Mouse (Mus musculus) embryonic facial prominence, embryonic 11.5 days (tissue): ENCODE measurements around the gene Crybb1. TPM values are rescaled to one million over a fixed set of nuclear protein-coding genes. Genes with fewer than 3 reads are reported as not detected.

Experiments used
- ATAC-seq: fragments of 200-750 bp; cut with Nextera tagmentation; replicated peaks from 2 replicates; pipeline ENCODE4 v1.8.0; 2017; ENCODE audit warnings: low read depth; ENCODE audit not compliant: insufficient number of reproducible peaks, low FRiP score, low TSS enrichment
- DNase-seq: peaks from one replicate; pipeline ENCODE4 v3.0.0-alpha.2; 2015; ENCODE audit warnings: low spot score
- H3K27ac ChIP-seq: fragments of 300-500 bp; sonication (generic); replicated peaks from 2 replicates; pipeline ENCODE4 v1.5.1; 2014; ENCODE audit warnings: mild to moderate bottlenecking, low read depth, low read length, control low read depth
- H3K27me3 ChIP-seq: fragments of 300-500 bp; sonication (generic); 2 replicates; pipeline ENCODE4 v1.6.1; 2014; ENCODE audit warnings: mild to moderate bottlenecking, low read length, moderate library complexity, mixed read lengths; ENCODE audit not compliant: control insufficient read depth, insufficient read depth
- H3K36me3 ChIP-seq: fragments of 300-500 bp; sonication (generic); replicated peaks from 2 replicates; pipeline ENCODE4 v1.6.1; 2014; ENCODE audit warnings: low read depth, mild to moderate bottlenecking, low read length, moderate library complexity, mixed read lengths; ENCODE audit not compliant: control insufficient read depth, insufficient read depth
- H3K4me1 ChIP-seq: fragments of 300-500 bp; sonication (generic); 2 replicates; pipeline ENCODE4 v1.6.1; 2014; ENCODE audit warnings: low read length, mixed read lengths; ENCODE audit not compliant: control insufficient read depth, insufficient read depth
- H3K4me2 ChIP-seq: fragments of 300-500 bp; sonication (generic); 2 replicates; pipeline ENCODE4 v1.6.1; 2014; ENCODE audit warnings: low read depth, mild to moderate bottlenecking, control low read depth, low read length, moderate library complexity
- H3K4me3 ChIP-seq: fragments of 300-500 bp; sonication (generic); 2 replicates; pipeline ENCODE4 v1.5.1; 2014; ENCODE audit warnings: low read depth, low read length, control low read depth
- H3K9ac ChIP-seq: fragments of 300-500 bp; sonication (generic); replicated peaks from 2 replicates; pipeline ENCODE4 v1.6.1; 2014; ENCODE audit warnings: mild to moderate bottlenecking, control low read depth, low read length
- H3K9me3 ChIP-seq: fragments of 300-500 bp; sonication (generic); replicated peaks from 2 replicates; pipeline ENCODE4 v1.6.1; 2016; ENCODE audit warnings: mild to moderate bottlenecking, low read length, inconsistent platforms, mixed read lengths; ENCODE audit not compliant: control insufficient read depth
- WGBS: fragments of 180-500 bp; shearing (Covaris S2); extraction: QIAGEN DNeasy Blood & Tissue Kit; methylation state at CpG from one replicate; pipeline ENCODE4 v1.1.7; 2014; 5-methylcytosine and 5-hydroxymethylcytosine counted together
- polyA plus RNA-seq: library from polyadenylated mRNA; unstranded; fragments of >200 nt; fragmentation: Nextera tagmentation; extraction: Ambion mirVana; gene quantifications from 2 replicates; pipeline ENCODE4 v1.2.1, GENCODE M21; 2014

Gene Crybb1
- polyA plus RNA-seq, 1 experiment from 2014 or later: 2.7 TPM

GRCm38 (mm10) chr5:112305842-112306241 is 50.2 kb downstream of the Crybb1 start:
- H3K27ac ChIP-seq: no peak overlapping the region
- DNase-seq (no peak), ATAC-seq (no peak)
- H3K4me1 ChIP-seq: no peaks in the 10 kb centered on the region
- no peaks in the 10 kb centered on the region for H3K27me3 ChIP-seq
- WGBS: 69% methylated on average over 5 of the region's 5 CpGs
- peaks cover 2% of the 10 kb centered on the region; the same call in 1 of the 2 replicates for H3K36me3 ChIP-seq
- no peak overlapping the region for H3K9ac ChIP-seq
- H3K4me3 ChIP-seq: no peak overlapping the region
- no peaks in the 10 kb centered on the region for H3K9me3 ChIP-seq
- no peak overlapping the region for H3K4me2 ChIP-seq

GRCm38 (mm10) chr5:112313222-112313885 is 57.7 kb downstream of the Crybb1 start:
- Histone ChIP-seq H3K9ac (no peak overlapping the region), H3K27ac (no peak overlapping the region), H3K4me1 (no peaks in the 10 kb centered on the region), H3K36me3 (peaks cover 2% of the 10 kb centered on the region; the same call in 1 of the 2 replicates), H3K4me2 (no peak overlapping the region), H3K9me3 (no peaks in the 10 kb centered on the region), H3K4me3 (no peak overlapping the region), H3K27me3 (no peaks in the 10 kb centered on the region)
- DNase-seq (no peak), ATAC-seq (no peak)
- WGBS: 76% methylated on average over 11 of the region's 11 CpGs

DNA sequence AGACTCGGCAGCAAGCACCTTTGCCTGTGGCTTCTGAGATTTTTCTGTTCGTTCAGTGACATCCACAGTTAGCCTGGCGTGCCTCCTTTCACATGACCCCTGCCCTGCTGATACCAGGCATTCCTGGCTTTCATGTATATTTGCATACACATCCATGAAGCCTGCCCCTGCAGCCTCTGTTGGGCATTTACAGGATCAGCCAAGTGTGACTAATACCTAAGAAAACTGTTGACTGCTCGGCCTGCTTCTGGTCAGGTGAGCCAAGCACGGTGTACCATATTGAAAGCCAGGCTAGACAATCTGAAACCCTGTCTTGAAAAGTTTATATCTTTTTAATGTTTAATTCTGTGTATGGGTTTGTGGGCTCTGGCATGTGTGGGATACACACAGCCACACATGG is 60.9 kb downstream of the Crybb1 start:
- H3K4me2 ChIP-seq: no peak overlapping the region
- no peak overlapping the region for H3K9ac ChIP-seq
- H3K36me3 ChIP-seq: no peaks in the 10 kb centered on the region; the same call in 1 of the 2 replicates
- WGBS: 73% methylated on average over 5 of the region's 5 CpGs
- H3K4me1 ChIP-seq: no peaks in the 10 kb centered on the region
- no peak overlapping the region for H3K27ac ChIP-seq
- no peaks in the 10 kb centered on the region for H3K27me3 ChIP-seq
- H3K4me3 ChIP-seq: no peak overlapping the region
- no peak for ATAC-seq
- H3K9me3 ChIP-seq: no peaks in the 10 kb centered on the region
- DNase-seq: no peak

DNA sequence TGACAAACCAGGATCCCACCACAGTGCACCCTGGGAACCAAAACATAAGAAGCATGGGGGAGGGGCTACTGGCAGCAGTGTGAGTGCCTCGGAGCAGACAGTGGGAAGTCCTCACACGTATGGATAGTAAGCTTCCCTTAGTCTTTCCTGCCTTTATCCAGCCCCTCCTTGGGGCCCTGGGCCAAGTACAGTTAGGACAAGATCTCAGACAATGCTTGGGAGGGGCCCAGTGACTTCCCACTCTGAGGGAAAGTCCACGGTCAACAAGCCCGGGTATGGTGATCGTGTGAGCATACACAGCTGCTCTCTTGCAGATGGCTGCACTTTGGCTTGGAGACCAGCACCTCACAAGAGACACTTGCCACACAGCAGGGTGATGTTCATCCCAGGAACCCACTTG is 61.7 kb downstream of the Crybb1 start:
- DNase-seq (no peak), ATAC-seq (no peak)
- H3K36me3 ChIP-seq: no peaks in the 10 kb centered on the region; the same call in 1 of the 2 replicates
- H3K4me3 ChIP-seq: no peak overlapping the region
- H3K4me2 ChIP-seq: no peak overlapping the region
- H3K9me3 ChIP-seq: no peaks in the 10 kb centered on the region
- no peaks in the 10 kb centered on the region for H3K4me1 ChIP-seq
- H3K27ac ChIP-seq: no peak overlapping the region
- WGBS: 61% methylated on average over 5 of the region's 5 CpGs
- H3K27me3 ChIP-seq: no peaks in the 10 kb centered on the region
- H3K9ac ChIP-seq: no peak overlapping the region

Other genes with a start within 250 kb of the Crybb1 start
- gene Cryba4, start 3.3 kb upstream of the Crybb1 start, polyA plus RNA-seq: 0.69 and 1.6 TPM in 2 replicates
- gene Tpst2, start 20.9 kb downstream of the Crybb1 start, polyA plus RNA-seq: 29.0 and 30.1 TPM in 2 replicates
- 19.3 and 23.0 TPM in 2 replicates for gene Tfip11, start 70.5 kb downstream of the Crybb1 start, polyA plus RNA-seq
- gene Srrd, start 87.2 kb downstream of the Crybb1 start, polyA plus RNA-seq: 45.7 and 52.8 TPM in 2 replicates
- 28.6 and 35.4 TPM in 2 replicates for gene Hps4, start 87.3 kb downstream of the Crybb1 start, polyA plus RNA-seq
- gene Gm6583, start 100.2 kb downstream of the Crybb1 start, polyA plus RNA-seq: 0.08 and 0.18 TPM in 2 replicates
- gene Asphd2, start 139.1 kb downstream of the Crybb1 start, polyA plus RNA-seq: 27.9 and 31.6 TPM in 2 replicates
- gene Gm6588, start 193.6 kb downstream of the Crybb1 start, polyA plus RNA-seq: not detected in 2 replicates